Mouse (Mus musculus) kidney, embryonic 15.5 days (tissue): ENCODE measurements around the gene Tcf7. TPM values are rescaled to one million over a fixed set of nuclear protein-coding genes. Genes with fewer than 3 reads are reported as not detected.

ENCODE experiments used
- ATAC-seq: fragments of 200-750 bp; cut with Nextera tagmentation; replicated peaks from 2 replicates; pipeline ENCODE4 v1.8.0; 2017; ENCODE audit warnings: moderate TSS enrichment; ENCODE audit not compliant: low FRiP score
- H3K27ac ChIP-seq: fragments of 300-500 bp; sonication (generic); 2 replicates; pipeline ENCODE4 v1.5.1; 2015; ENCODE audit warnings: mild to moderate bottlenecking, inconsistent platforms
- H3K27me3 ChIP-seq: fragments of 300-500 bp; sonication (generic); 2 replicates; pipeline ENCODE4 v1.6.1; 2015; ENCODE audit warnings: inconsistent platforms
- H3K36me3 ChIP-seq: fragments of 300-500 bp; sonication (generic); 2 replicates; pipeline ENCODE4 v1.6.1; 2015; ENCODE audit warnings: inconsistent platforms
- H3K4me1 ChIP-seq: fragments of 300-500 bp; sonication (generic); 2 replicates; pipeline ENCODE4 v1.6.1; 2015; ENCODE audit warnings: inconsistent platforms
- H3K4me2 ChIP-seq: fragments of 300-500 bp; sonication (generic); 2 replicates; pipeline ENCODE4 v1.6.1; 2015; ENCODE audit warnings: moderate library complexity, mild to moderate bottlenecking, inconsistent platforms
- H3K4me3 ChIP-seq: fragments of 300-500 bp; sonication (generic); replicated peaks from 2 replicates; pipeline ENCODE4 v1.5.1; 2015; ENCODE audit warnings: mild to moderate bottlenecking, inconsistent platforms
- H3K9ac ChIP-seq: fragments of 300-500 bp; sonication (generic); 2 replicates; pipeline ENCODE4 v1.6.1; 2015; ENCODE audit warnings: mild to moderate bottlenecking, inconsistent platforms
- H3K9me3 ChIP-seq: fragments of 300-500 bp; sonication (generic); replicated peaks from 2 replicates; pipeline ENCODE4 v1.6.1; 2016; ENCODE audit warnings: inconsistent platforms
- WGBS: fragments of 180-500 bp; shearing (Covaris S2); methylation state at CpG from one replicate; pipeline ENCODE4 v1.1.7; 2015; ENCODE audit warnings: mixed read lengths; 5-methylcytosine and 5-hydroxymethylcytosine counted together
- polyA plus RNA-seq: library from polyadenylated mRNA; unstranded; fragments of >200 nt; fragmentation: Nextera tagmentation; extraction: Ambion mirVana; gene quantifications from 2 replicates; pipeline ENCODE4 v1.2.1, GENCODE M21; 2015

Tcf7 gene
- polyA plus RNA-seq, 1 experiment from 2014 or later, result 15.5 TPM

GRCm38 (mm10) chr11:52260878-52261277 lies 21.9 kb downstream of the Tcf7 start:
- Histone ChIP-seq H3K4me1 (0 out of 2 replicates have a peak, but pooled peaks cover 8% of the 10 kb centered on the region), H3K27me3 (no peaks in the 10 kb centered on the region), H3K36me3 (peaks cover 35% of the 10 kb centered on the region), H3K9ac (no peak overlapping the region), H3K27ac (no peak overlapping the region), H3K4me2 (no peak overlapping the region), H3K4me3 (no peak overlapping the region), H3K9me3 (no peaks in the 10 kb centered on the region)
- ATAC-seq, result no peak
- 63% methylated on average over 4 of the region's 4 CpGs for WGBS

GRCm38 (mm10) chr11:52258711-52259110 lies 24.1 kb downstream of the Tcf7 start:
- Histone ChIP-seq H3K27ac (no peak overlapping the region), H3K4me1 (0 out of 2 replicates have a peak, but pooled peaks cover 3% of the 10 kb centered on the region), H3K4me2 (no peak overlapping the region), H3K9me3 (no peaks in the 10 kb centered on the region), H3K36me3 (peaks cover 43% of the 10 kb centered on the region), H3K4me3 (no peak overlapping the region), H3K9ac (no peak overlapping the region), H3K27me3 (no peaks in the 10 kb centered on the region)
- 64% methylated on average over 5 of the region's 5 CpGs for WGBS
- no peak for ATAC-seq

GRCm38 (mm10) chr11:52257376-52257775 lies 25.4 kb downstream of the Tcf7 start:
- H3K36me3 ChIP-seq, result peaks cover 39% of the 10 kb centered on the region
- no peak for ATAC-seq
- H3K4me2 ChIP-seq, result no peak overlapping the region
- no peak overlapping the region for H3K9ac ChIP-seq
- no peak overlapping the region for H3K27ac ChIP-seq
- 0 out of 2 replicates have a peak, but pooled peaks cover 3% of the 10 kb centered on the region for H3K4me1 ChIP-seq
- no peaks in the 10 kb centered on the region for H3K9me3 ChIP-seq
- no peak overlapping the region for H3K4me3 ChIP-seq
- 83% methylated on average over 3 of the region's 3 CpGs for WGBS
- no peaks in the 10 kb centered on the region for H3K27me3 ChIP-seq

GRCm38 (mm10) chr11:52255077-52255476 lies 27.7 kb downstream of the Tcf7 start:
- Histone ChIP-seq H3K27ac (no peak overlapping the region), H3K9ac (no peak overlapping the region), H3K36me3 (peaks cover 46% of the 10 kb centered on the region)

GRCm38 (mm10) chr11:52253674-52254375 lies 29.0 kb downstream of the Tcf7 start:
- H3K4me2 ChIP-seq, result no peak overlapping the region
- WGBS, result 67% methylated on average over 11 of the region's 11 CpGs
- no peak overlapping the region for H3K9ac ChIP-seq
- H3K27ac ChIP-seq, result no peak overlapping the region
- H3K9me3 ChIP-seq, result no peaks in the 10 kb centered on the region
- H3K36me3 ChIP-seq, result peaks cover 52% of the 10 kb centered on the region
- H3K27me3 ChIP-seq, result no peaks in the 10 kb centered on the region
- ATAC-seq, result no peak
- H3K4me1 ChIP-seq, result no peaks in the 10 kb centered on the region
- H3K4me3 ChIP-seq, result no peak overlapping the region

More at GRCm38 (mm10) chr11:52255077-52255476, 27.7 kb downstream of the Tcf7 start:
- Histone ChIP-seq H3K4me1 (no peaks in the 10 kb centered on the region), H3K4me2 (no peak overlapping the region), H3K9me3 (no peaks in the 10 kb centered on the region), H3K4me3 (no peak overlapping the region), H3K27me3 (no peaks in the 10 kb centered on the region)
- ATAC-seq, result no peak
- WGBS, result 86% methylated on average over 8 of the region's 8 CpGs

- Histone ChIP-seq H3K4me1 (no peaks in the 10 kb centered on the region), H3K27me3 (no peaks in the 10 kb centered on the region), H3K4me2 (no peak overlapping the region), H3K27ac (no peak overlapping the region), H3K4me3 (no peak overlapping the region), H3K36me3 (peaks cover 64% of the 10 kb centered on the region), H3K9me3 (no peaks in the 10 kb centered on the region), H3K9ac (no peak overlapping the region)
- ATAC-seq, result no peak
- 47% methylated on average over 1 of the region's 1 CpGs for WGBS
These were observed 30.1 kb downstream of the Tcf7 start for GRCm38 (mm10) chr11:52252692-52253091.

GRCm38 (mm10) chr11:52251770-52252169 lies 31.0 kb downstream of the Tcf7 start:
- no peak for ATAC-seq
- Histone ChIP-seq H3K9me3 (no peaks in the 10 kb centered on the region), H3K27me3 (no peaks in the 10 kb centered on the region), H3K9ac (no peak overlapping the region), H3K27ac (no peak overlapping the region), H3K4me1 (no peaks in the 10 kb centered on the region), H3K36me3 (peaks cover 65% of the 10 kb centered on the region), H3K4me2 (no peak overlapping the region), H3K4me3 (no peak overlapping the region)
- 81% methylated on average over 5 of the region's 5 CpGs for WGBS

- peaks cover 67% of the 10 kb centered on the region for H3K36me3 ChIP-seq
- H3K9me3 ChIP-seq, result no peaks in the 10 kb centered on the region
- H3K27ac ChIP-seq, result no peak overlapping the region
- no peaks in the 10 kb centered on the region for H3K4me1 ChIP-seq
- H3K4me2 ChIP-seq, result no peak overlapping the region
- no peak overlapping the region for H3K9ac ChIP-seq
- H3K27me3 ChIP-seq, result no peaks in the 10 kb centered on the region
- ATAC-seq, result no peak
- WGBS, result 96% methylated on average over 2 of the region's 2 CpGs
- H3K4me3 ChIP-seq, result no peak overlapping the region
These were observed 33.4 kb downstream of the Tcf7 start for GRCm38 (mm10) chr11:52249452-52249851.

- Histone ChIP-seq H3K4me3 (no peak overlapping the region), H3K9ac (no peak overlapping the region), H3K4me1 (no peaks in the 10 kb centered on the region), H3K4me2 (no peak overlapping the region), H3K9me3 (no peaks in the 10 kb centered on the region), H3K27ac (no peak overlapping the region), H3K27me3 (no peaks in the 10 kb centered on the region), H3K36me3 (peaks cover 83% of the 10 kb centered on the region)
- no peak for ATAC-seq
- 80% methylated on average over 4 of the region's 4 CpGs for WGBS
These were observed 41.8 kb downstream of the Tcf7 start for GRCm38 (mm10) chr11:52240898-52241542.

GRCm38 (mm10) chr11:52234509-52234908 lies 48.3 kb downstream of the Tcf7 start:
- H3K4me3 ChIP-seq, result no peak overlapping the region
- H3K27ac ChIP-seq, result no peak overlapping the region
- no peaks in the 10 kb centered on the region for H3K9me3 ChIP-seq
- no peak overlapping the region for H3K9ac ChIP-seq
- H3K36me3 ChIP-seq, result peaks cover 38% of the 10 kb centered on the region
- H3K27me3 ChIP-seq, result no peaks in the 10 kb centered on the region
- no peak for ATAC-seq
- H3K4me2 ChIP-seq, result no peak overlapping the region
- H3K4me1 ChIP-seq, result peaks cover 21% of the 10 kb centered on the region

- no peak for ATAC-seq
- Histone ChIP-seq H3K9ac (no peak overlapping the region), H3K9me3 (no peaks in the 10 kb centered on the region), H3K4me3 (peak overlapping the region; percentile 72; the same call in 1 of the 2 replicates), H3K36me3 (peaks cover 33% of the 10 kb centered on the region), H3K27me3 (no peaks in the 10 kb centered on the region), H3K4me1 (peaks cover 21% of the 10 kb centered on the region), H3K4me2 (peak overlapping the region; percentile 71), H3K27ac (no peak overlapping the region)
- 75% methylated on average over 1 of the region's 1 CpGs for WGBS
These were observed 48.9 kb downstream of the Tcf7 start for GRCm38 (mm10) chr11:52233906-52234305.

- 0 out of 2 replicates have a peak overlapping the region, but pooled peaks have one; percentile 99 for H3K27ac ChIP-seq
- H3K9ac ChIP-seq, result peak overlapping the region; percentile 95
- peaks cover 26% of the 10 kb centered on the region for H3K36me3 ChIP-seq
- ATAC-seq, result no peak
- H3K4me3 ChIP-seq, result peak overlapping the region; percentile 72
- H3K4me2 ChIP-seq, result peak overlapping the region; percentile 71
- H3K9me3 ChIP-seq, result no peaks in the 10 kb centered on the region
- 10% methylated on average over 3 of the region's 3 CpGs for WGBS
- H3K27me3 ChIP-seq, result no peaks in the 10 kb centered on the region
- H3K4me1 ChIP-seq, result peaks cover 21% of the 10 kb centered on the region
These were observed 49.7 kb downstream of the Tcf7 start for GRCm38 (mm10) chr11:52233043-52233653.
